Mouse (Mus musculus) adrenal gland, postnatal 0 days (tissue): ENCODE results near the gene Sirpb1a. TPM values are rescaled to one million over a fixed set of nuclear protein-coding genes. Genes with fewer than 3 reads are reported as not detected.

Experiments used
- polyA plus RNA-seq: library from polyadenylated mRNA; unstranded; fragments of >200 nt; fragmentation: Nextera tagmentation; extraction: Ambion mirVana; gene quantifications from 2 replicates; pipeline ENCODE4 v1.2.1, GENCODE M21; 2015

Gene Sirpb1a
- 0.11 TPM in 1 of 2 replicates, not detected in the other for polyA plus RNA-seq

GRCm38 (mm10) chr3:15426447-15426846, at the start of gene Sirpb1a:
Gene Sirpb1a (minus strand): TSS chr3:15426520.

GRCm38 (mm10) chr3:15332063-15332462, 94.3 kb downstream of the Sirpb1a start, which contains the start of gene Gm9733:
Gene Gm9733 (minus strand): TSS chr3:15332302.

Other genes with a start within 250 kb of the Sirpb1a start
- 1.2 TPM in 2 replicates for gene Gm9733, start 94.2 kb downstream of the Sirpb1a start, polyA plus RNA-seq
- gene Sirpb1b, start 148.5 kb upstream of the Sirpb1a start, polyA plus RNA-seq: 0.20 and 0.48 TPM in 2 replicates